Mouse (Mus musculus) hindbrain, embryonic 15.5 days (tissue): ENCODE results near the gene Sp1. TPM values are rescaled to one million over a fixed set of nuclear protein-coding genes. Genes with fewer than 3 reads are reported as not detected.

Experiments used
- ATAC-seq: fragments of 200-750 bp; cut with Nextera tagmentation; 2 replicates; pipeline ENCODE4 v1.8.0; 2017; ENCODE audit warnings: low read depth, moderate number of reproducible peaks, moderate TSS enrichment; ENCODE audit not compliant: low FRiP score
- H3K27ac ChIP-seq: fragments of 300-500 bp; sonication (generic); replicated peaks from 2 replicates; pipeline ENCODE4 v1.5.1; 2015; ENCODE audit warnings: mild to moderate bottlenecking, inconsistent platforms
- H3K27me3 ChIP-seq: fragments of 300-500 bp; sonication (generic); 2 replicates; pipeline ENCODE4 v1.6.1; 2015; ENCODE audit warnings: control low read depth, inconsistent platforms
- H3K36me3 ChIP-seq: fragments of 300-500 bp; sonication (generic); 2 replicates; pipeline ENCODE4 v1.6.1; 2015; ENCODE audit warnings: control low read depth, inconsistent platforms
- H3K4me1 ChIP-seq: fragments of 300-500 bp; sonication (generic); replicated peaks from 2 replicates; pipeline ENCODE4 v1.6.1; 2015; ENCODE audit warnings: control low read depth, inconsistent platforms
- H3K4me2 ChIP-seq: fragments of 300-500 bp; sonication (generic); 2 replicates; pipeline ENCODE4 v1.6.1; 2015; ENCODE audit warnings: moderate library complexity, mild to moderate bottlenecking, inconsistent platforms
- H3K4me3 ChIP-seq: fragments of 300-500 bp; sonication (generic); 2 replicates; pipeline ENCODE4 v1.5.1; 2015; ENCODE audit warnings: mild to moderate bottlenecking, inconsistent platforms
- H3K9ac ChIP-seq: fragments of 300-500 bp; sonication (generic); 2 replicates; pipeline ENCODE4 v1.6.1; 2015; ENCODE audit warnings: inconsistent platforms
- H3K9me3 ChIP-seq: fragments of 300-500 bp; sonication (generic); 2 replicates; pipeline ENCODE4 v1.6.1; 2016; ENCODE audit warnings: control low read depth, inconsistent platforms
- WGBS: fragments of 180-500 bp; shearing (Covaris S2); methylation state at CpG from one replicate; pipeline ENCODE4 v1.1.7; 2015; 5-methylcytosine and 5-hydroxymethylcytosine counted together
- polyA plus RNA-seq: library from polyadenylated mRNA; unstranded; fragments of >200 nt; fragmentation: Nextera tagmentation; extraction: Ambion mirVana; gene quantifications from 2 replicates; pipeline ENCODE4 v1.2.1, GENCODE M21; 2015

Gene Sp1
- polyA plus RNA-seq, 1 experiment from 2014 or later, result 3.4 TPM

- H3K4me1 ChIP-seq, result no peaks in the 10 kb centered on the region
- no peak for ATAC-seq
- H3K27ac ChIP-seq, result no peak overlapping the region
- no peaks in the 10 kb centered on the region for H3K9me3 ChIP-seq
- 85% methylated on average over 26 of the region's 26 CpGs for WGBS
- no peak overlapping the region for H3K4me3 ChIP-seq
- H3K27me3 ChIP-seq, result no peaks in the 10 kb centered on the region
- H3K36me3 ChIP-seq, result no peaks in the 10 kb centered on the region
- no peak overlapping the region for H3K9ac ChIP-seq
- H3K4me2 ChIP-seq, result no peak overlapping the region
These were observed 45.9 kb downstream of the Sp1 start for GRCm38 (mm10) chr15:102451666-102452430.

DNA sequence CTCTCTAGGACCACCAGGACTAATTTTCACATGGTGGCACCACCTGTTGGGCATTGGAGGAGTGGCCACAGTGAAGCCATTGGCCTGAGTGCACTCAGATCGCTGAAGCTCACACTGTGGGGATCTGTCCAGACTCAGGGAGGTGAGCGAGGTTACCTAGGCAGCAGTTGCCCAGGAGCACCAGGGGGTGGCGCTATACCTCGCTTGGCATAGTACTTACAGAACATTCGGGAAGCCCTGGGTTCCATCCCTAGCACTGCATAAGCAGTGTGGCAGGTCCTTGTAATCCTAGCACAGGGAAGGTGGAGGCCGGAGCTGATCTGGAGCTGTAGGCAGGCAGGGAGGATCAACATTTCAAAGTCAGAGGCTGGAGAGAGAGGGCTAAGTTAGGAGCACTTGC lies 50.0 kb downstream of the Sp1 start:
- ATAC-seq, result no peak
- WGBS, result 37% methylated on average over 6 of the region's 6 CpGs
- Histone ChIP-seq H3K9me3 (no peaks in the 10 kb centered on the region), H3K9ac (no peak overlapping the region), H3K4me1 (peaks cover 25% of the 10 kb centered on the region), H3K4me2 (no peak overlapping the region), H3K4me3 (no peak overlapping the region), H3K27ac (no peak overlapping the region), H3K27me3 (no peaks in the 10 kb centered on the region), H3K36me3 (no peaks in the 10 kb centered on the region)

- 69% methylated on average over 5 of the region's 5 CpGs for WGBS
- Histone ChIP-seq H3K4me3 (peak overlapping the region; percentile 50), H3K9me3 (no peaks in the 10 kb centered on the region), H3K9ac (peak overlapping the region; percentile 57; the same call in 1 of the 2 replicates), H3K36me3 (peaks cover 3% of the 10 kb centered on the region; the same call in 1 of the 2 replicates), H3K4me2 (peak overlapping the region; percentile 68), H3K27ac (peak overlapping the region; percentile 64), H3K27me3 (no peaks in the 10 kb centered on the region), H3K4me1 (peaks cover 27% of the 10 kb centered on the region)
- no peak for ATAC-seq
These were observed 52.2 kb downstream of the Sp1 start for GRCm38 (mm10) chr15:102458050-102458736.

DNA sequence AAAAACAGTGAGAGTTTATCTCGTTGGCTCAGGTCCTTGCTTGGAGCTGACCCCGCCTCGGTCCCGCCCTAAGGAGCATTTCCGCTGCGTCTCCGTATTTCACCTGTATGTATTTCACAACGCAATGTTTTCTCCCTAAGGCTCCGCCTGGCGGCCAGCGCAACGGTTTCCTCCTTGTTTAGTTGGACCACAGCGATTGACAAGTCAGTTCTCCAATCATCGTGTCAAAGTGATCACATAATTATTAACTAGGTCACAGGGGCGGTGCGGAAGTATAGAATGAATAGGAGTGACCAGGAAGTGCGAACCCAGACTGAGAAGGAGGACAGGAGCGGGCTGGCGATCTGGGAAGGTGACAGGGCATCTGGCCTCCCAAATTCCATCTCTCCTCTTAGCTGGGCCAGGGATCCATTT lies 53.0 kb downstream of the Sp1 start, which contains the start of gene Prr13:
Gene Prr13 (plus strand): TSS at position 125 of the 414 bp plus-strand sequence.
- Histone ChIP-seq H3K4me3 (peak within 1 kb of the TSS; percentile 50), H3K27me3 (no peaks in the 10 kb centered on the region), H3K9me3 (no peaks in the 10 kb centered on the region), H3K36me3 (peaks cover 3% of the 10 kb centered on the region; the same call in 1 of the 2 replicates), H3K27ac (peak within 1 kb of the TSS; percentile 64), H3K4me2 (peak within 1 kb of the TSS; percentile 68), H3K4me1 (peaks cover 27% of the 10 kb centered on the region), H3K9ac (peak within 1 kb of the TSS; percentile 57)
- peak; percentile 92 for ATAC-seq
- under 1% methylated on average over 19 of the region's 19 CpGs for WGBS

DNA sequence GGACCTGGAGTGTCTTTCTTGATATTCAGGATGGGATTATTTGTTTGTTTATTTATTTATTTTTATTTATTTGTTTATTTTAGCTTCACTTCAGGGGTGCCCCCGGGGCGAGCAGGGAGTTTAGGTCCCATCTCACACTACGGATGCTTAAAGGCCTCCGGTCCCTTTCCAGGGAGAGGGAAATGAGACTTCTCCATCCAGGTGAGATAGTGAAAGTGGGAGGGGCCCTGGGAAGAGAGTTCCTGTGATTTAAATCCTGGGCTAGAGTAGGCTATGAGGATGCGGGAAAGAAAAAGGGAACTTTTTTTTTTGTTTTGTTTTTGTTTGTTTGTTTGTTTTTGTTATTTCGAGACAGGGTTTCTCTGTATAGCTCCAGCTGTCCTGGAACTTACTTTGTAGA lies 53.4 kb downstream of the Sp1 start:
- Histone ChIP-seq H3K27me3 (no peaks in the 10 kb centered on the region), H3K4me1 (peaks cover 27% of the 10 kb centered on the region), H3K4me2 (peak overlapping the region; percentile 68), H3K9ac (peak overlapping the region; percentile 57), H3K4me3 (peak overlapping the region; percentile 50), H3K27ac (peak overlapping the region; percentile 64; the same call in 1 of the 2 replicates), H3K36me3 (peaks cover 3% of the 10 kb centered on the region; the same call in 1 of the 2 replicates), H3K9me3 (no peaks in the 10 kb centered on the region)
- no peak for ATAC-seq
- 36% methylated on average over 6 of the region's 6 CpGs for WGBS

- peak overlapping the region; percentile 68 for H3K4me2 ChIP-seq
- no peak overlapping the region for H3K9ac ChIP-seq
- H3K27ac ChIP-seq, result no peak overlapping the region
- no peaks in the 10 kb centered on the region for H3K27me3 ChIP-seq
- peak overlapping the region; percentile 50 for H3K4me3 ChIP-seq
- ATAC-seq, result no peak
- 70% methylated on average over 5 of the region's 5 CpGs for WGBS
- H3K9me3 ChIP-seq, result no peaks in the 10 kb centered on the region
- peaks cover 3% of the 10 kb centered on the region; the same call in 1 of the 2 replicates for H3K36me3 ChIP-seq
- H3K4me1 ChIP-seq, result peaks cover 27% of the 10 kb centered on the region
These were observed 53.9 kb downstream of the Sp1 start for GRCm38 (mm10) chr15:102459847-102460246.

DNA sequence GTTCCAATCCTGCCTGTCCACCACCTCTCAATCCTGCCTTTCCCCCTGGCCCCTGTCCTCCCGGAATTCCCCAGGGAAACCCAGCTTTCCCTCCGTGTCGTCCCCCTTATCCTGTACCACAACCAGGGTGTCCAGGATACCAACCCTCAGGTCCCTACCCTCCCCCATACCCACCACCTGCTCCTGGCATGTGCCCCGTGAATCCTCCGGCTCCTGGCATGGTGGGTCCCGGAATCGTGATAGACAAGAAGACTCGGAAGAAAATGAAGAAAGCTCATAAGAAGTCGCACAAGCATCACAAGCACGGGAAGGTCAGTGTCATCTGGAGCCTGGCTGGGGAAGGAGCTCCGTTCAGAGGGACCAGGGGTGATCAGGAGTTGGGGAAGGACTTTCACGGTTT lies 54.5 kb downstream of the Sp1 start:
- ATAC-seq, result no peak
- Histone ChIP-seq H3K9ac (no peak overlapping the region), H3K4me3 (no peak overlapping the region), H3K4me1 (peaks cover 27% of the 10 kb centered on the region), H3K27ac (no peak overlapping the region), H3K9me3 (no peaks in the 10 kb centered on the region), H3K36me3 (peaks cover 3% of the 10 kb centered on the region; the same call in 1 of the 2 replicates), H3K4me2 (0 out of 2 replicates have a peak overlapping the region, but pooled peaks have one; percentile 68), H3K27me3 (no peaks in the 10 kb centered on the region)
- WGBS, result 78% methylated on average over 12 of the region's 12 CpGs

GRCm38 (mm10) chr15:102460971-102461370 lies 55.0 kb downstream of the Sp1 start:
- ATAC-seq, result no peak
- Histone ChIP-seq H3K4me1 (peaks cover 27% of the 10 kb centered on the region), H3K4me2 (no peak overlapping the region), H3K9me3 (no peaks in the 10 kb centered on the region), H3K36me3 (peaks cover 3% of the 10 kb centered on the region; the same call in 1 of the 2 replicates), H3K27me3 (no peaks in the 10 kb centered on the region), H3K4me3 (no peak overlapping the region), H3K27ac (no peak overlapping the region), H3K9ac (no peak overlapping the region)
- WGBS, result 68% methylated on average over 4 of the region's 4 CpGs

DNA sequence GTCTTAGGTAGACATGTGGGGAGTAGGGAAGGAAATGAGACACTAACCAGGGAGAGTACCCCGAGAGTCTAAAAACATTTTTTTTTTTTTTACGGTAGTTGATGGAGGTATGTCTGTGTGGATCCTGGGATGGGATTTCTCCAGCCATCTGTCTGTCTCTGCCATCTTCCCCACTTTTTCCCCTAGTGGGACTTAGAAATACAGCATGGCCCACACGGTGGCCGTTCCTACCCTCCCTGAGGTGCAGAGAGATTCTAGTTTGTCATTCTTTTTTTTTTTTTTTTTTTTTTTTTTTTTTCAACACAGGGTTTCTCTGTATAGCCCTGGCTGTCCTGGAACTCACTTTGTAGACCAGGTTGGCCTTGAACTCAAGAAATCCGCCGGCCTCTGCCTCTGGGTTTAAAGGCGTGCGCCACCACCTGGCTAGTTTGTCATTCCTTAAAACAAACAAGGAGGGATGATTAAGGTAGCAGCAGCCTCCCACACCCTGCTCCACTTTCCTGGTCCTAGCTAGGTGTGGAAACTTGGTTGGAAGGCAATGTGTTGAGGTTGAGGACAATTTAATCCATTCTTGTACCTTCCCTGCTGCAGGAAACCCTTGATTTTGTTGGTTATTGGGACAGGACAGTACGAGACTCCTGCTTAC lies 55.6 kb downstream of the Sp1 start:
- no peak overlapping the region for H3K4me2 ChIP-seq
- no peak overlapping the region for H3K27ac ChIP-seq
- 86% methylated on average over 9 of the region's 9 CpGs for WGBS
- no peak for ATAC-seq
- no peak overlapping the region for H3K4me3 ChIP-seq
- no peak overlapping the region for H3K9ac ChIP-seq
- peaks cover 3% of the 10 kb centered on the region; the same call in 1 of the 2 replicates for H3K36me3 ChIP-seq
- H3K4me1 ChIP-seq, result peaks cover 27% of the 10 kb centered on the region
- no peaks in the 10 kb centered on the region for H3K9me3 ChIP-seq
- H3K27me3 ChIP-seq, result no peaks in the 10 kb centered on the region

- H3K36me3 ChIP-seq, result peaks cover 3% of the 10 kb centered on the region; the same call in 1 of the 2 replicates
- no peaks in the 10 kb centered on the region for H3K27me3 ChIP-seq
- H3K9ac ChIP-seq, result no peak overlapping the region
- ATAC-seq, result no peak
- no peak overlapping the region for H3K4me2 ChIP-seq
- H3K4me1 ChIP-seq, result peaks cover 22% of the 10 kb centered on the region
- H3K9me3 ChIP-seq, result no peaks in the 10 kb centered on the region
- H3K4me3 ChIP-seq, result no peak overlapping the region
- no peak overlapping the region for H3K27ac ChIP-seq
These were observed 57.7 kb downstream of the Sp1 start for GRCm38 (mm10) chr15:102463666-102464065.

DNA sequence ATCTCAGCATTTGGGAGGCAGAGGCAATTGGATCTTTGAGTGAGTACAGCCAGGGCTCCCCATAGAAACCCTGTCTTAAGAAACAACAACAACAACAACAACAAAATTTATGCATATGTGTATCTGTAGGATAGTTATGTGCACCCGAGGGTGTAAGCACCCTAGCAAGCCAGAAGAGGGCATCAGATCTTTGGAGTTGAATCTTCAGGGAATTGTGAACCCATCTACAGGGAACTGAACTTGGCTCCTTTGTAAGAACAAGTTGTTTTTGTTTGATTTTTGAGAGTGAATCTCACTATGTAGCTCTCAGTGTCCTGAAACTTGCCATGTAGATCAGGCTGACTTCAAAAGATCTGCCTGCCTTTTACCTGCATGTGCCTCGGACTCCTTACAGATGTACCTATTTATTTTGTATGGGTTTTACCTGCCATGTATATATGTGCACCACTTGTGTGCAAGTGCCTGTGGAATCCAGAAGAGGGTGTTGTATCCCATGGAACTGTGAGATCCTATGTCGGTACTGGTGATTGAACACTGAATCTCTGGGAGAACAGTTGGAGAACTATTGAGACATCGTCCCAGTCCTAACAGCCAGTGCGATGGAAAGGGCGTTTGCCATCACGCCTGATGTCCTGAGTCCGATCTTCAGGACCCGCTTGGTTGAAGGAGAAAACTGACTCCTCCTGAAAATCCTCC lies 62.9 kb downstream of the Sp1 start:
- Histone ChIP-seq H3K27me3 (no peaks in the 10 kb centered on the region), H3K4me1 (peaks cover 23% of the 10 kb centered on the region), H3K36me3 (no peaks in the 10 kb centered on the region), H3K4me3 (no peak overlapping the region), H3K4me2 (no peak overlapping the region), H3K9me3 (no peaks in the 10 kb centered on the region), H3K9ac (no peak overlapping the region), H3K27ac (no peak overlapping the region)
- ATAC-seq, result no peak
- 98% methylated on average over 9 of the region's 9 CpGs for WGBS
